7 mouse cellular contexts compared by ENCODE assay signal in the genomic region with DNA sequence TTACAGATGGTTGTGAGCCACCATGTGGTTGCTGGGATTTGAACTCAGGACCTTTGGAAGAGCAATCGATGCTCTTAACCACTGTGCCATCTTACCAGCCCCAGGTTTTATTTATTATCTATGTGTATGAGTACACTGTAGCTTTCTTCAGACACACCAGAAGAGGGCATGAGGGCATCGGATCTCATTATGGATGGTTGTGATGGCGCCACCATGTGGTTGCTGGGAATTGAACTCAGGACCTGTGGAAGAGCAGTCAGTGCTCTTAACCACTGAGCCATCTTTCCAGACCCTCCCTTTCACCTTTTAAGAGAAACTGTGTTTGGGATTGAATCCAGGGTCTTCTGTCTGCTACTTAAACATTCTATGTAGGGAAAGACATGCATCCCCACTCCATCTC. TPM values are rescaled to one million over a fixed set of nuclear protein-coding genes. Genes with fewer than 3 reads are reported as not detected.
DNase-seq lines count a peak whose midpoint lies in the region; ATAC-seq and TF ChIP-seq lines count a peak whose summit lies in the region.
"Not testable (repeated sequence)": the region's sequence is repeated elsewhere in the genome, so short reads cannot be mapped to it uniquely, and the experiment has no call there.

No protein-coding gene starts in this region.

- peak; percentile 6 for DNase-seq in CD4-positive, CD25-positive, alpha-beta regulatory T cell, adult 2 months (ENCODE audit: low read depth, low spot score)
- DNase-seq in MEL-GATA-1-ER (ENCODE audit: extremely low read depth, low read depth), result peak; percentile 29
- DNase-seq in adrenal gland, postnatal 10 days, result peak; percentile 1
- DNase-seq in forebrain, postnatal 0 days; kidney, postnatal 0 days (ENCODE audit: low spot score): not testable (repeated sequence)
- DNase-seq in lung, postnatal 36 days, result peak; percentile 3
- peak; percentile 19 for DNase-seq in thymus, postnatal 14 days

- H3K9ac ChIP-seq in forebrain, postnatal 0 days; kidney, postnatal 0 days (ENCODE audit: low read depth, low read length): not testable (repeated sequence)

- H3K4me1 ChIP-seq in forebrain, postnatal 0 days (ENCODE audit: insufficient read depth); kidney, postnatal 0 days (replicated peaks; ENCODE audit: insufficient read depth, low read length): not testable (repeated sequence)

- TF ChIP-seq CTCF in forebrain, postnatal 0 days (IDR thresholded peaks at IDR 0.05; ENCODE audit: low read depth), result 0 out of 2 replicates have a peak, but pooled peaks have one; percentile 7
- peak; percentile 28; the same call in 1 of the 2 replicates for TF ChIP-seq CTCF in kidney, postnatal 0 days (IDR thresholded peaks at IDR 0.05; ENCODE audit: low read depth)

- H3K27me3 ChIP-seq in forebrain, postnatal 0 days (ENCODE audit: insufficient read depth, low read length); kidney, postnatal 0 days (ENCODE audit: insufficient read depth, low read length): not testable (repeated sequence)

- not testable (repeated sequence) for H3K4me3 ChIP-seq in forebrain, postnatal 0 days (ENCODE audit: low read depth, low read length); kidney, postnatal 0 days (replicated peaks; ENCODE audit: low read depth, low read length)

- not testable (repeated sequence) for ATAC-seq in forebrain, postnatal 0 days; kidney, postnatal 0 days (replicated peaks; ENCODE audit: low FRiP score, low read depth)

- 59% methylated on average over 3 of the region's 3 CpGs for WGBS in forebrain, postnatal 0 days
- 66% methylated on average over 3 of the region's 3 CpGs for WGBS in kidney, postnatal 0 days

- not testable (repeated sequence) for H3K36me3 ChIP-seq in forebrain, postnatal 0 days (ENCODE audit: insufficient read depth); kidney, postnatal 0 days (ENCODE audit: insufficient read depth, low read length)

- H3K4me2 ChIP-seq in forebrain, postnatal 0 days (ENCODE audit: low read depth); kidney, postnatal 0 days (ENCODE audit: low read length): not testable (repeated sequence)

- not testable (repeated sequence) for H3K27ac ChIP-seq in forebrain, postnatal 0 days (ENCODE audit: low read depth, low read length); kidney, postnatal 0 days

- H3K9me3 ChIP-seq in forebrain, postnatal 0 days (ENCODE audit: low read length); kidney, postnatal 0 days (replicated peaks; ENCODE audit: low read length): not testable (repeated sequence)

RNA-seq across cellular contexts. Expression of a gene that starts 24.7 kb away (rescaled TPM):
- total RNA-seq in adrenal gland, postnatal 10 days (2021), result 1 to 10 TPM; 1.7 to 2.1 TPM
- total RNA-seq in forebrain, postnatal 0 days (2014; rRNA removed), result 64.2 and 74.7 TPM in 2 replicates
- 7.8 and 10.0 TPM in 2 replicates for polyA plus RNA-seq in forebrain, postnatal 0 days (2015; fragmentation: Nextera tagmentation; extraction: Ambion mirVana)
- polyA plus RNA-seq in kidney, postnatal 0 days (2015; fragmentation: Nextera tagmentation; extraction: Ambion mirVana), result 1.5 and 1.8 TPM in 2 replicates

Comparison
In these comparisons a context has a peak if more than half of its experiments do, and no peak if none do; other contexts are left out.
1. RNA of a gene that starts 24.7 kb away (total RNA-seq): 64.2 to 74.7 TPM in forebrain, postnatal 0 days; 1.7 to 2.1 TPM in adrenal gland, postnatal 10 days; every median in the first group is over 10 times any median in the second.